Mouse (Mus musculus) mesoderm, embryonic 11.5 days (tissue): ENCODE results near the gene Hadh.

Experiments
- DNase-seq: peaks from one replicate; pipeline ENCODE4 v3.0.0-alpha.2; 2012; ENCODE audit warnings: low read depth, low spot score

Gene Hadh

GRCm38 (mm10) chr3:131271157-131271556 is 744 bp downstream of the Hadh start:
- DNase-seq, result peak; percentile 79

GRCm38 (mm10) chr3:131270381-131270780 is 1.5 kb downstream of the Hadh start:
- DNase-seq, result no peak

GRCm38 (mm10) chr3:131266366-131267050 is 5.4 kb downstream of the Hadh start:
- DNase-seq, result no peak

GRCm38 (mm10) chr3:131265516-131265915 is 6.4 kb downstream of the Hadh start:
- no peak for DNase-seq

- DNase-seq, result peak; percentile 33
Measured at GRCm38 (mm10) chr3:131263766-131264486, 8.0 kb downstream of the Hadh start.

GRCm38 (mm10) chr3:131260418-131260817 is 11.5 kb downstream of the Hadh start:
- DNase-seq, result no peak

GRCm38 (mm10) chr3:131259392-131259965 is 12.4 kb downstream of the Hadh start:
- no peak for DNase-seq

GRCm38 (mm10) chr3:131258921-131259320 is 13.0 kb downstream of the Hadh start:
- DNase-seq, result no peak

- no peak for DNase-seq
Measured at GRCm38 (mm10) chr3:131255399-131255981, 16.4 kb downstream of the Hadh start.

GRCm38 (mm10) chr3:131254991-131255390 is 16.9 kb downstream of the Hadh start:
- DNase-seq, result no peak

GRCm38 (mm10) chr3:131251601-131252000 is 20.3 kb downstream of the Hadh start:
- DNase-seq, result no peak

- no peak for DNase-seq
Measured at GRCm38 (mm10) chr3:131250978-131251377, 20.9 kb downstream of the Hadh start.

- DNase-seq, result no peak
Measured at GRCm38 (mm10) chr3:131250283-131250682, 21.6 kb downstream of the Hadh start.

GRCm38 (mm10) chr3:131248444-131248843 is 23.5 kb downstream of the Hadh start:
- no peak for DNase-seq

GRCm38 (mm10) chr3:131247851-131248250 is 24.1 kb downstream of the Hadh start:
- no peak for DNase-seq

GRCm38 (mm10) chr3:131247447-131247846 is 24.5 kb downstream of the Hadh start:
- no peak for DNase-seq

- DNase-seq, result no peak
Measured at GRCm38 (mm10) chr3:131246579-131247046, 25.3 kb downstream of the Hadh start.

GRCm38 (mm10) chr3:131245766-131246578 is 25.9 kb downstream of the Hadh start:
- DNase-seq, result peak; percentile 80

GRCm38 (mm10) chr3:131237785-131238633 is 33.9 kb downstream of the Hadh start:
- peak; percentile 90 for DNase-seq

- DNase-seq, result no peak
Measured at GRCm38 (mm10) chr3:131237061-131237460, 34.8 kb downstream of the Hadh start.
